Mouse (Mus musculus) small intestine, adult 2 months (tissue): ENCODE measurements around the gene Tmem239. TPM values are rescaled to one million over a fixed set of nuclear protein-coding genes. Genes with fewer than 3 reads are reported as not detected.

Experiments
- H3K27ac ChIP-seq: fragments of 200-500 bp; 2 replicates; pipeline ENCODE4 v1.5.1; 2012; ENCODE audit warnings: low read depth, low read length, control low read depth, inconsistent platforms; ENCODE audit not compliant: insufficient read depth
- H3K27me3 ChIP-seq: fragments of 200-500 bp; 2 replicates; pipeline ENCODE4 v1.6.1; 2012; ENCODE audit warnings: mild to moderate bottlenecking, moderate library complexity, low read length, inconsistent platforms; ENCODE audit not compliant: control insufficient read depth, insufficient read depth
- H3K36me3 ChIP-seq: fragments of 200-500 bp; 2 replicates; pipeline ENCODE4 v1.6.1; 2012; ENCODE audit warnings: mild to moderate bottlenecking, low read length, control low read depth, inconsistent platforms; ENCODE audit not compliant: control insufficient read depth, insufficient read depth
- H3K4me1 ChIP-seq: fragments of 200-500 bp; 2 replicates; pipeline ENCODE4 v1.6.1; 2012; ENCODE audit warnings: low read length, inconsistent platforms, mixed read lengths; ENCODE audit not compliant: control insufficient read depth, insufficient read depth, insufficient read length
- H3K4me3 ChIP-seq: fragments of 200-500 bp; 2 replicates; pipeline ENCODE4 v1.5.1; 2012; ENCODE audit warnings: low read depth, mild to moderate bottlenecking, control low read depth, inconsistent platforms, low read length, moderate library complexity
- CTCF ChIP-seq: fragments of 200-500 bp; IDR thresholded peaks from 2 replicates; pipeline ENCODE4 v1.5.1; 2012; ENCODE audit warnings: low read depth, mild to moderate bottlenecking, control low read depth, inconsistent platforms, low read length, moderate library complexity, mixed read lengths; ENCODE audit not compliant: insufficient replicate concordance, insufficient read length; ENCODE audit errors: extremely low read depth
- POLR2A ChIP-seq: fragments of 200-500 bp; IDR thresholded peaks from 2 replicates; pipeline ENCODE4 v1.6.1; 2012; ENCODE audit warnings: low read depth, mild to moderate bottlenecking, control low read depth, inconsistent platforms, low read length, moderate library complexity
- WGBS: fragments of 180-500 bp; shearing (Covaris S2); methylation state at CpG from one replicate; pipeline ENCODE4 v1.1.7; 2018; 5-methylcytosine and 5-hydroxymethylcytosine counted together
- polyA plus RNA-seq: library from polyadenylated mRNA; depleted of rRNA; stranded (reverse); fragments of >200 nt; gene quantifications from 2 replicates; pipeline ENCODE4 v1.2.3, GENCODE M21; 2012

Tmem239 gene
- polyA plus RNA-seq, 1 experiment: not detected

- 68% methylated on average over 4 of the region's 4 CpGs for WGBS
- no peaks in the 10 kb centered on the region for H3K36me3 ChIP-seq
- H3K4me3 ChIP-seq: no peak overlapping the region
- H3K4me1 ChIP-seq: no peaks in the 10 kb centered on the region
- no peak overlapping the region for H3K27ac ChIP-seq
- no peaks in the 10 kb centered on the region for H3K27me3 ChIP-seq
- no peak for TF ChIP-seq POLR2A
- TF ChIP-seq CTCF: no peak
Observed at GRCm38 (mm10) chr2:130374951-130375350, 31.3 kb upstream of the Tmem239 start.

GRCm38 (mm10) chr2:130383205-130383604, 23.1 kb upstream of the Tmem239 start:
- Histone ChIP-seq H3K4me3 (no peak overlapping the region), H3K27me3 (0 out of 2 replicates have a peak, but pooled peaks cover 2% of the 10 kb centered on the region), H3K27ac (no peak overlapping the region), H3K36me3 (no peaks in the 10 kb centered on the region), H3K4me1 (no peaks in the 10 kb centered on the region)
- 51% methylated on average over 3 of the region's 3 CpGs for WGBS
- no peak for TF ChIP-seq POLR2A
- no peak for TF ChIP-seq CTCF

- no peak overlapping the region for H3K4me3 ChIP-seq
- WGBS: 41% methylated on average over 6 of the region's 6 CpGs
- TF ChIP-seq POLR2A: no peak
- no peak for TF ChIP-seq CTCF
- H3K27me3 ChIP-seq: 0 out of 2 replicates have a peak, but pooled peaks cover 2% of the 10 kb centered on the region
- H3K27ac ChIP-seq: no peak overlapping the region
- no peaks in the 10 kb centered on the region for H3K36me3 ChIP-seq
- H3K4me1 ChIP-seq: no peaks in the 10 kb centered on the region
Observed at GRCm38 (mm10) chr2:130383895-130384294, 22.4 kb upstream of the Tmem239 start.

- no peak overlapping the region for H3K4me3 ChIP-seq
- H3K4me1 ChIP-seq: no peaks in the 10 kb centered on the region
- no peaks in the 10 kb centered on the region for H3K36me3 ChIP-seq
- WGBS: 57% methylated on average over 1 of the region's 1 CpGs
- TF ChIP-seq POLR2A (no peak), CTCF (no peak)
- H3K27ac ChIP-seq: no peak overlapping the region
- H3K27me3 ChIP-seq: 0 out of 2 replicates have a peak, but pooled peaks cover under 1% of the 10 kb centered on the region
Observed at GRCm38 (mm10) chr2:130386212-130386611, 20.1 kb upstream of the Tmem239 start.

GRCm38 (mm10) chr2:130388796-130389195, 17.5 kb upstream of the Tmem239 start:
- WGBS: 81% methylated on average over 2 of the region's 2 CpGs
- H3K27me3 ChIP-seq: no peaks in the 10 kb centered on the region
- H3K36me3 ChIP-seq: no peaks in the 10 kb centered on the region
- no peak for TF ChIP-seq POLR2A
- TF ChIP-seq CTCF: no peak
- H3K4me1 ChIP-seq: no peaks in the 10 kb centered on the region
- H3K27ac ChIP-seq: no peak overlapping the region
- H3K4me3 ChIP-seq: no peak overlapping the region

- no peaks in the 10 kb centered on the region for H3K27me3 ChIP-seq
- WGBS: 59% methylated on average over 11 of the region's 11 CpGs
- no peak overlapping the region for H3K27ac ChIP-seq
- H3K4me1 ChIP-seq: no peaks in the 10 kb centered on the region
- H3K4me3 ChIP-seq: no peak overlapping the region
- H3K36me3 ChIP-seq: no peaks in the 10 kb centered on the region
- TF ChIP-seq POLR2A: no peak
- TF ChIP-seq CTCF: no peak
Observed at GRCm38 (mm10) chr2:130390993-130391625, 15.2 kb upstream of the Tmem239 start.

- WGBS: 79% methylated on average over 3 of the region's 3 CpGs
- TF ChIP-seq CTCF (no peak), POLR2A (no peak)
- H3K36me3 ChIP-seq: no peaks in the 10 kb centered on the region
- no peaks in the 10 kb centered on the region for H3K4me1 ChIP-seq
- H3K27me3 ChIP-seq: peaks cover 14% of the 10 kb centered on the region
- no peak overlapping the region for H3K27ac ChIP-seq
- H3K4me3 ChIP-seq: no peak overlapping the region
Observed at GRCm38 (mm10) chr2:130392836-130393235, 13.4 kb upstream of the Tmem239 start.

GRCm38 (mm10) chr2:130395696-130396095, 10.6 kb upstream of the Tmem239 start:
- no peak overlapping the region for H3K4me3 ChIP-seq
- TF ChIP-seq CTCF (no peak), POLR2A (no peak)
- H3K4me1 ChIP-seq: no peaks in the 10 kb centered on the region
- H3K27me3 ChIP-seq: peaks cover 18% of the 10 kb centered on the region
- 88% methylated on average over 11 of the region's 11 CpGs for WGBS
- no peaks in the 10 kb centered on the region for H3K36me3 ChIP-seq
- no peak overlapping the region for H3K27ac ChIP-seq
